Mouse (Mus musculus) kidney, postnatal 36 days (tissue): ENCODE measurements around the gene Olfr678.
"Not testable (repeated sequence)": the region's sequence is repeated elsewhere in the genome, so short reads cannot be mapped to it uniquely, and the experiment has no call there.

ENCODE experiments used
- DNase-seq, 2 experiments: peaks; one replicate each; pipeline ENCODE4 v3.0.0; 2021 to 2022; ENCODE audit warnings: mixed read lengths in 2 of 2

Olfr678 gene

GRCm38 (mm10) chr7:105064175-105064574, at the start of gene Olfr678:
Olfr678 (plus strand) TSS chr7:105064475.
- DNase-seq, result no peak

- DNase-seq, result no peak
These were observed 41.7 kb upstream of the Olfr678 start for GRCm38 (mm10) chr7:105022530-105022929.

GRCm38 (mm10) chr7:105028360-105028759, 35.9 kb upstream of the Olfr678 start, which contains the start of gene Olfr675:
Olfr675 (minus strand) TSS chr7:105028460.
- no peak for DNase-seq

GRCm38 (mm10) chr7:105032398-105032797, 31.9 kb upstream of the Olfr678 start, which contains the start of gene Olfr676:
Olfr676 (plus strand) TSS chr7:105032698.
- no peak for DNase-seq

GRCm38 (mm10) chr7:105033836-105034235, 30.4 kb upstream of the Olfr678 start:
- not testable (repeated sequence) for DNase-seq

- DNase-seq, result no peak
These were observed 5.3 kb upstream of the Olfr678 start for GRCm38 (mm10) chr7:105058951-105059350.

- no peak for DNase-seq
These were observed 16.6 kb downstream of the Olfr678 start, which contains the start of gene Olfr679 for GRCm38 (mm10) chr7:105080905-105081304. Olfr679 (plus strand) TSS chr7:105081205.

- DNase-seq, result not testable (repeated sequence)
These were observed 28.4 kb downstream of the Olfr678 start, which contains the start of gene Olfr680-ps1 for GRCm38 (mm10) chr7:105092717-105093116. Olfr680-ps1 (minus strand) TSS chr7:105092817.

- no peak for DNase-seq
These were observed 52.3 kb downstream of the Olfr678 start, which contains the start of gene Olfr681 for GRCm38 (mm10) chr7:105116536-105116935. Olfr681 (plus strand) TSS chr7:105116836.
